ENCODE assay signal across 25 mouse cellular contexts in genomic region chr14:56969653-56970052, GRCm38 (mm10).
DNase-seq lines count a peak whose midpoint lies in the region; ATAC-seq and TF ChIP-seq lines count a peak whose summit lies in the region.
"Had no signal": no experiment of that assay in that cellular context is flagged by ENCODE, and none has a peak within 500 bp of the region (broad histone marks: within the 10 kb centered on the region; RNA-seq: fewer than 3 reads in every experiment).

No protein-coding gene starts in this region.

- 70% methylated on average over 8 of the region's 8 CpGs for WGBS in neural tube, embryonic 15.5 days
- 67% methylated on average over 8 of the region's 8 CpGs for WGBS in forebrain, postnatal 0 days
- 77% methylated on average over 8 of the region's 8 CpGs for WGBS in midbrain, embryonic 11.5 days

- no peaks in the 10 kb centered on the region for H3K27me3 ChIP-seq in neural tube, embryonic 15.5 days (replicated peaks)
- no peaks in the 10 kb centered on the region for H3K27me3 ChIP-seq in forebrain, postnatal 0 days (ENCODE audit: insufficient read depth, low read length)
- no peaks in the 10 kb centered on the region for H3K27me3 ChIP-seq in midbrain, embryonic 11.5 days (ENCODE audit: control insufficient read depth, insufficient read depth, low read length)
- H3K27me3 ChIP-seq: CH12.LX; embryonic facial prominence, embryonic 15.5 days; Patski had no signal

- no peak overlapping the region for H3K4me3 ChIP-seq in neural tube, embryonic 15.5 days (replicated peaks)
- H3K4me3 ChIP-seq in forebrain, postnatal 0 days (ENCODE audit: low read depth, low read length): no peak overlapping the region
- no peak overlapping the region for H3K4me3 ChIP-seq in midbrain, embryonic 11.5 days (ENCODE audit: low read depth, low read length)
- H3K4me3 ChIP-seq: embryonic facial prominence, embryonic 15.5 days had no signal

- H3K36me3 ChIP-seq in neural tube, embryonic 15.5 days: no peaks in the 10 kb centered on the region
- no peaks in the 10 kb centered on the region for H3K36me3 ChIP-seq in forebrain, postnatal 0 days (ENCODE audit: insufficient read depth)
- H3K36me3 ChIP-seq in midbrain, embryonic 11.5 days (ENCODE audit: control insufficient read depth, insufficient read depth, low read length): no peaks in the 10 kb centered on the region
- H3K36me3 ChIP-seq: embryonic facial prominence, embryonic 15.5 days; G1E had no signal

- no peak overlapping the region for H3K27ac ChIP-seq in neural tube, embryonic 15.5 days (replicated peaks)
- H3K27ac ChIP-seq in forebrain, postnatal 0 days (ENCODE audit: low read depth, low read length): no peak overlapping the region
- H3K27ac ChIP-seq in midbrain, embryonic 11.5 days (ENCODE audit: low read depth, low read length): no peak overlapping the region
- H3K27ac ChIP-seq: embryonic facial prominence, embryonic 15.5 days; kidney, postnatal 0 days; liver, embryonic 14.5 days had no signal

- H3K4me2 ChIP-seq in neural tube, embryonic 15.5 days: no peak overlapping the region
- H3K4me2 ChIP-seq in forebrain, postnatal 0 days (ENCODE audit: low read depth): no peak overlapping the region
- no peak overlapping the region for H3K4me2 ChIP-seq in midbrain, embryonic 11.5 days
- H3K4me2 ChIP-seq: embryonic facial prominence, embryonic 15.5 days; lung, embryonic 14.5 days had no signal

- no peak for TF ChIP-seq CTCF in forebrain, postnatal 0 days (IDR thresholded peaks at IDR 0.05; ENCODE audit: low read depth)

- H3K9ac ChIP-seq in neural tube, embryonic 15.5 days (replicated peaks): no peak overlapping the region
- H3K9ac ChIP-seq in forebrain, postnatal 0 days: no peak overlapping the region
- no peak overlapping the region for H3K9ac ChIP-seq in midbrain, embryonic 11.5 days (ENCODE audit: low read length)
- H3K9ac ChIP-seq: embryonic facial prominence, embryonic 15.5 days; liver, embryonic 14.5 days; lung, embryonic 14.5 days had no signal

- no peaks in the 10 kb centered on the region for H3K9me3 ChIP-seq in neural tube, embryonic 15.5 days (replicated peaks)
- no peaks in the 10 kb centered on the region for H3K9me3 ChIP-seq in forebrain, postnatal 0 days (ENCODE audit: low read length)
- no peaks in the 10 kb centered on the region for H3K9me3 ChIP-seq in midbrain, embryonic 11.5 days (ENCODE audit: control insufficient read depth, low read length)
- H3K9me3 ChIP-seq: embryonic facial prominence, embryonic 15.5 days; G1E had no signal

- ATAC-seq in neural tube, embryonic 15.5 days (ENCODE audit: low FRiP score): 0 out of 2 replicates have a peak, but pooled peaks have one; percentile 24
- ATAC-seq in forebrain, postnatal 0 days: peak; percentile 23; the same call in 1 of the 2 replicates
- ATAC-seq in midbrain, embryonic 11.5 days (ENCODE audit: low FRiP score): no peak
- ATAC-seq: inflammation-experienced regulatory T-cells, adult 6 months; Patski had no signal

- DNase-seq in neural tube, embryonic 10.5 days (ENCODE audit: extremely low spot score, low spot score): no peak
- DNase-seq in forebrain, postnatal 0 days: no peak
- peak; percentile 60 for DNase-seq in midbrain, embryonic 11.5 days (ENCODE audit: low spot score, missing footprints)
- DNase-seq in frontal cortex, adult 2 months (ENCODE audit: extremely low spot score in 1 of 2, low spot score in 1 of 2): no peak
- no peak for DNase-seq in embryo, embryonic 9.5 days (ENCODE audit: extremely low spot score)
- DNase-seq in cerebellum, adult 11-12 months: no peak
- DNase-seq: B cell, adult 2 months; cerebellum, adult 2 months; cerebellum, postnatal 36 days; embryo, embryonic 11 days; gastrocnemius, postnatal 14 days; heart, adult 18-20 months; kidney, adult 18-20 months; layer of hippocampus, postnatal 36 days; lung, embryonic 14.5 days; right cerebral cortex, postnatal 14 days; spleen, adult 18-20 months had no signal

- peaks cover 2% of the 10 kb centered on the region for H3K4me1 ChIP-seq in neural tube, embryonic 15.5 days
- H3K4me1 ChIP-seq in forebrain, postnatal 0 days (ENCODE audit: insufficient read depth): no peaks in the 10 kb centered on the region
- H3K4me1 ChIP-seq in midbrain, embryonic 11.5 days (ENCODE audit: control insufficient read depth, insufficient read depth, low read length): no peaks in the 10 kb centered on the region
- H3K4me1 ChIP-seq: embryonic facial prominence, embryonic 15.5 days had no signal
